Mouse (Mus musculus) frontal cortex, adult 2 months (tissue): ENCODE data around the gene Gm17509. TPM values are rescaled to one million over a fixed set of nuclear protein-coding genes. Genes with fewer than 3 reads are reported as not detected.
"Not testable (repeated sequence)": the region's sequence is repeated elsewhere in the genome, so short reads cannot be mapped to it uniquely, and the experiment has no call there.

Experiments
- DNase-seq, 2 experiments: peaks; one replicate each; pipeline ENCODE4 v3.0.0; 2022; ENCODE audit warnings: low spot score in 1 of 2; ENCODE audit errors: extremely low spot score in 1 of 2
- polyA plus RNA-seq: library from polyadenylated mRNA; depleted of rRNA; stranded (reverse); fragments of >200 nt; gene quantifications from 2 replicates; pipeline ENCODE4 v1.2.3, GENCODE M21; 2012; rRNA removed

The Gm17509 gene
- polyA plus RNA-seq, 1 experiment = 1.2 TPM

DNA sequence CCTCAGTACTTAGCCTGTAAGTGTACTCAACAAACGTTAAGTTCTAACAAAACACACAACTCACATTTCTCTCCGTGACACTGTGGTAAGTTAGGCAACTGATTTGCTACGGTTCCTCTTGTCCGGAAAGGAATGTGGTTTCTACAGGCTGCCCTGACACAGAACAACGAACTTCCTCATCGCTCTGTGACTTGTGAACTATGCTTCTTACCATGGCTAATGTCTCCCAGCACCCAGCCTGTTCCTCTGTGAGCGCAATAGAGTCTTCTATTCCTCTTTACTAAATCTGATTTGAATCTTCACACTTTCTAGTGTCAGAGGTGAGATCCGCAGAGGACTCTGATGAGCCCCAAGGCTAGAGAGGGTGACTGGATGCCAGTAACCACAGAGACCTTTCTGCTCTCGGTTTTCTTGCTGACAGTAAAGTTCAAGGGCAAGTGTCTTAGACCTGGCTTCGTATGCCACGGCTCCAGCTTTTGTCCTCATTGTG lies 9.4 kb downstream of the Gm17509 start:
- no peak for DNase-seq

DNA sequence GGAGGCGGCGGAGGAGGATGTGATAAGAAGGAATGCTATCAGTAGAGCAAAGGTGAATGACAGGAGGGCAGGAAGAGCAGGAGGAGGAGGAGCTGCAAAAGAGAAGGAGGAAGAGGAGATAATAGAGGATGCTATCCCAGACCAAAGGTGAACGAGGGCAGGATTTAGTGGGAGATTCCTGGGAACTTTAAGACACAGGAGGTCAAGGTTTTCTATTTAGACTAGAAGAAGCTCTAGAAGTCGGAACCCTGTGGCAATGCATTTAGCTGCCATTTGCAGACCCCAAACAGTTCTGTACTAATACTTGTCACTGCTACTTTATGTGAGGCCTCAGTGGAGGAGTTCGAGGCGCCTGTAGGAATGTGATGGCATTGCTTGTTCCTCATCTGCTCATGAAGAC lies 12.6 kb downstream of the Gm17509 start, which contains the start of gene Emb:
Gene Emb, plus strand, starts transcription at position 301 of the 400 bp plus-strand sequence.
- no peak for DNase-seq

DNA sequence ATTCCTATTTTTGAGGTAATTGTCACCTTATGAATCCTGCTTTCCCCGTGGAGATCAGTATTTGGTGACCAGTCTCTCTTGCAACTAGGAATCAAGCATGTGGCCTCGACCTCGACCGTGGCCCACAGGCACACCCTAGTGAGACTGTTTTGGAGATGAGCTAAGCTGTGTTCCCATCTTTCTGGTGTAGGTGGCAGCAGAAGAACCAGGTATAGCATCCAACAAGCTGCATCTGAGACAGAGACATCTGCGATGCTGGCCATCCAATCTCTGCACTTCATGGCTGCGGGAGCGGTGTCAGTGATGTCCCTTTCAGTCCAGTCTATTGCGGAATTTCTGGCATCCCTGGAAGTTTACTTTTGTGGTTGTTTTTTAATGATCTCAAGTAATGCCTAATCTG lies 14.8 kb downstream of the Gm17509 start:
- no peak for DNase-seq

DNA sequence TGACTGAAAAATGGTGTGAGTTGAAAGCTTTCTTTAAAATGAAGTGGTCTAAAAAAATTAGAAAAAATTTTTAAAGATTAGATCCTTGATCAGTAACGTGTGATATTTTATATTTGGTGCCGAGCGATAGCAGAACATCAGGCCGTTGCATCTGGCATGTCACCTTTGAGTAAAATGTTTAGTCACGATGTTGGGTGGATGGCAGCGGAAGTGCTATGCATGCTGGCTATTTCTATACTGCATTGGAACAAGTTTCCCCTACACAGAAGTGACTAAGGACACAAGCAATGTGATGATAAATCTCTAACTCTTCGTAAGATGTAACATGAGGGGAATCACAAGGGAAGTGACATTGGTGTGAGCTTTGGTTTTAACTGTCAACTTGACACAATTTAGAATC lies 16.2 kb downstream of the Gm17509 start:
- DNase-seq = no peak

DNA sequence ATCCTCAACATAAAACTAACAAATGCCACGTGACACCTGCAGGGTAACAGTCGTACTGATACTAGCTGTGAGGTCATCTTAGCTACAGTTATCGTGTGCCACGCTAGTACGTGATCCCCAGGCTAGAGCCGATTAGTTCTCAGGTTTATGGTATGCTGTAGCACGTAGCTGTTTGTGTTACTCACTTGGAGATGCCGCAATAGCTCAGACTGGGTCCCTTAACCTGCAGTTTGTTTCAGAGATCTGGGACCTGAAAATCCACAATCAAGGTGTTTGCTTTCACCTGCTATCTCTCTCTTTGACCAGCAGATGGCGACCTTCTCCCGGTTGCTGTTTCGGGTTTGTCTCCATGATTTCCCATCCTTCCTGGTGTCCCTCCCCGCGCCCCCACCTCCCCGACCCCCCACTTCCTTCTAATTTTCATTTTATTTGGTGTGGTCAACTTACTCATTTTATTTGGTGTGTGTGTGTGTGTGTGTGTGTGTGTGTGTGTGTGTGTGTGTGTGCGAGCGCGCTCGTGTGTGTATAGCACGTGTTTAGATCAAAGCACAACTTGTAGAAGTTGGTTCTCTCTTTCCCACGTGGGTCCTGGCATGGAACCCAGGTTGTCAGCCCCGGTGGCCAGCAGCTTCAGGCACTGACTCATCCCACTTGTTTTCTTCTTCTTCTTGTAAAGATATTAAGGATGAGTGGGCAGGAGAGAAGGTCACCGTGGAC lies 18.0 kb downstream of the Gm17509 start:
- DNase-seq = peak in 1 of 2 experiments; percentile 54

DNA sequence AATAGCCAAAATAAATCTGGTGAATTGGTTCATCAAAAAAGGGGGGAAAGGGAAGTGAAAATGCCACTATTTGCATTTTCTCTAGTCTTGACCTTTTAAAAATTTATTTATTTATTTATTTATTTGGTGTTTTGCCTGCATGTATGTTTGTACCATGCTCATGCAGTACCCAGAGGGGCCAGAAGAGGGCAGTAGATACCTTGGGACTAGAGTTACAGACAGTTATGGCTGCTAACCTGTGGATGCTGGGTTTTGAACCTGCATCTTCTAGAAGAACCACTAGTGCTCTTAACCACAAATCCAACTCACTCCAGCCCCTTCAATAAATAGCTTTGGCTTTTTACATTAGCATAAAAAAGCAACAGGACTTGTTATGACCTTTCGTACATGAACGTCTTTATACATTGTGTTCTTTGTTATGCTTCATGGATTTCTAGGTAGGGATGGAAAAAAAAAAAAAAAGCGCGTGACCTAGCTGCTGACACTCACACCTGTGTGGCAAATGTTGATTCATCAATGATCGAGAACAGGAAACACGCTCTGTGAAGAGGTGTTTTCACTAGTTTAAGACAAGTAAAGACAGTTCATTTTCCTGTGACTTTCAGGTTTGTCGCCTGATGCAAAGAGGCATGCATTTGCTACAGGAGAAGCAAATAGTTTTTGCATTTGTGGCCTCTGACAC lies 22.3 kb downstream of the Gm17509 start:
- peak in 1 of 2 experiments; percentile 85 for DNase-seq

DNA sequence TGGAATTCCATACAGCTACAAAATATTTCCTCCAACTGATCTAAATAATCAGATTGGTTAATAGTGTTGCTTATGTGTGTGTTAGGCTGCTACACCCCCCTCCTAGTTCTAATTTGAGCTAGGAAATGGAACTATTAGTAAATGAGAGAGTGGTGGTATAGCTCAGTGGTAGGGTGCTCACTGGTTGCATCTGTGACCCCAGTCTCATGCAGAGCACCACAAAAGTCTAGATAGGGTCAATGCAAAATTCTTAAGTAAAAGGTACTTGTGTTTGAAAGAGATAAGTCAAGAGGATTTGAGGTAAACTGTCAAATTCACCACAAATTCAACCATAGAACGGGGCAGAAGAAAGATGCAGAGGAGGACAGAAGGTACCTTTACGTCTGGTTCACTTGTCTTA lies 23.2 kb downstream of the Gm17509 start:
- no peak for DNase-seq

DNA sequence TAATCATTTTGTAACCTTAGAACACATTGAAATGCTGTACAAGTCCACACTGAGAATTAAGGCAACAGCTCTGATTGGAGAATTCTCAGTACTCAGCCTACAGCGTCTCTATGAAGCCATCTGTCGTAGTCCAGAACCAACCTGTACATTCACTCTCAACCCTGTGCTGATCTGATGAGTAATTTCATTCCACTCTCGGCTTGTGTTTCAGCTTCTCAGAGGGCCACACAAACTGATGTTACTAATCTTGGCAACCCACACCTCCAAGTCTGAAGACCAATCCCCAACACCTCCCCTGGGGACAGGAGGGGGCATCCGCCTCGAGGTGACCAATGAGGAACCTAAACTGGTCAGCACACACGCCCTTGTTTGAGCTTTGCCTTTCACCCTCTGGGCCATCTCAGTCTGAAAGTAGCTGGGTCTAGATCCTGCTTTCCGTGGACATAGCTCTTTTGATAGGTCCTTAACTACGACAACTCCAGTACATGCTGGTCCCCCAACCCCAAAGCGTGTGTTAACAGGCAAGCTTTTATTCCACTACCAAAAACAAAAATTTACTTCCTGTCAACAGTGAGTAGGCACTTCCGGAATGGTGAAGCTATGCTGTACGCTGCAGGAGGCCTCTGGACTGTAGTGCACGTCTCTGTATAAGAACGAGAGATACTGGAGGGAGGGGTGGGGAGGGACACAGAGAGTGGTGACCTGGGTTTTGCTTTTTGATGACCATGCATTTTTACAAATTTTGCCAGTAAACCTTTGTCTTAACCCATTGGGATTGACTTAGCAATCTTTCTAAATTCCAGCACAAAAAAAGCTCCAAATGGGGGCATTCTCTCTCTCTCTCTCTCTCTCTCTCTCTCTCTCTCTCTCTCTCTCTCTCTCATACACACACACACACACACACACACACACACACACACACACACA lies 25.0 kb downstream of the Gm17509 start:
- DNase-seq = no peak

DNA sequence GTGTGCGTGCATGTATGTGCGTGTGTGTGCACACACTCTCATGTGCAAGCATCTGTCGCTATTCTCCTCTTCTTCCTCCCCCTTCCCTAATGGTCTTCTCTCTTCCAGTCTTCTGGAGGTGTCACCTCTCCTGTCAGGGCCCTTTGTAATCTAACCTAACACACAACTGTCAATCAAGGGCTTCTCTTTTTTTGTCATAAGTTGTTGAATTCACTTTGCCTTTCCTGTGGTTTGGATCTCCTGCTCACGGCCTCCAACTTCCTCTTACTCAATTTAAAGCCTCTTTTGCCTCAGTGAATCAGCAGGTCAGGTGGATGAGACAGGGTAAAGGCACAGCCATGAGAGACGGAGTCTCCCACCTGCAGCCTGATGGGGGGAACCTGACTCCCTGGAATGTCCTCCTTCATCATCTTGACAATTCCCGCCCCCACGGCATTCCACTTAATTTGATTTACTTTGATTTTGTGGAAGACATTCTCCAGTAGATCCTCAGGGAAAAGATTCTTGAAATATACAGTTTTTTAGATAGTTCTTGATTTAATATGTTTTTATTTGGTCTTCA lies 27.4 kb downstream of the Gm17509 start:
- DNase-seq = no peak

DNA sequence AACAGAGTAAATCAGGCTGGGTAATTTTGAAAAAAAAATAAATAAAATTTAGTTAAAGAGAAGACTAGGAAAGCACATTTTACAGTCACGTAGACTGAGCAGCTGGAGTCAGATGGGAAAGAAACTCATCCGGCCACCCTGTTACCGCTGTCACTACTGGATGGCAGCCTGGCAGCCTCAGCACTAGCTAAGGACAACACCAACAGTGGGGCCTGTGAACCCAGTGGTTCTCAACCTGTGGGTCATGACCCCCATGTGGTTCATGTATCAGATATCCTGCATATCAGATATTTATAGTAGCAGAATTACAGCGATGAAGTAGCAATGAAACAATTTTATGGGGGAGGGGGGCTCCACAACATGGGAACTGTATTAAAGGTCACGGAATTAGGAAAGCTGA lies 28.7 kb downstream of the Gm17509 start:
- DNase-seq = no peak

DNA sequence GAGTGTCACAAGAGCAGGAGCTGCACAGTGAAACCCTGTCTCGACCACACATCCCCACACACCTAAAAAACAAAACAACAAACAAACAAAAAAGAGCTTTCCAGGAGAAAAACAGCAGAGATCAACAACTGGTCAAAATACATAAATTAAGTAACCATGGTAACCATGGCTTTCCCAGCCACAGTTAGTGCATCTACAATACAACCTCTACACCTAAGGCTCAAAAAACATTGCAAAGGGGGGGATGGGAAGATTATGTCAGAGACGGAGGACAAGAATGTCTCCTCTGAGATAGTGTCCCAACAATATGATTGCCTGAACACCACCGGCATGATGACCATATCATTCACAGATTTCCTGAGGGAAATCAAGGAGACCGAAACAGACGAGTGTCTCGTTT lies 35.5 kb downstream of the Gm17509 start:
- no peak for DNase-seq

DNA sequence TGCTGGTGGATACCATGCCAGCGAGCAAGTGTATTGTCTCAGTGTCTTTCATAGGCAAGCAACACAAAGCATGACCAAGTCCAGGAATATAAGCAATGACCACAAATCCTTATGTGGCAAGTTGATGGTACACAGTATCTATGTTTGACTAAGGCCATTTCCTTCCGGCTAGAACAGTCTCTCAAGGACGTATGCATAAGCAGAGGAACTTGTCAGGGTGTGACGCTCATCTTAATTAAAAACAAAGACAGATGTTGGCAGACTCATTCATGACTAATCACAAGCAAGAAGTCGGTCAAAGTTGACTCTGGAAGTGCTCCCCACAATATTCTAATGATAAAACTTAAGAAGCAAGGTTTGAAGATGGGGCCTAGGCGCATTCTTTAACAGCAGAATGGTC lies 37.6 kb downstream of the Gm17509 start:
- DNase-seq = no peak

DNA sequence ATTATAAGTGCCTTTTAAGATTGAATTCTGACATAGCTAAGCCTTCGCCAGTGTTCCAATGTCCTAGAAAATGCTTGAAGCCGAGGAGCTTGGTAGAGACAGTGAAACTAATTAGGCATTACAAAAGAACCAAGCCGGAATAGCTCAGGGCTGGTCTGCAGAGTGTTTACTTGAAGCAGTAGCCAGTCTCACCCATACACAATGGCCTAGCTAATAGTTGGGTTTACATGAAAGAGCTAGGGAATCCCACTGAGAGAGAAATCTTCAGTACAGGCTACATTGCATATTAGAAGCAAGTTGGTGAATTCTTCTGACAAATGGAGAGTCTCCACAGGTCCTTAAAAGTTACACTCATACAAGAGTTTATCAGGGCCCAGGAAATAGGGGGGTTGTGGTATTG lies 40.0 kb downstream of the Gm17509 start:
- not testable (repeated sequence) for DNase-seq

Other genes starting within 250 kb of the Gm17509 start
- gene Parp8, start 195.5 kb downstream of the Gm17509 start, polyA plus RNA-seq = 21.0 and 23.5 TPM in 2 replicates
- gene Emb, start 12.5 kb downstream of the Gm17509 start, polyA plus RNA-seq = 12.2 and 12.9 TPM in 2 replicates